Mouse (Mus musculus) C2C12 (cell line): ENCODE measurements around the gene Kctd21. TPM values are rescaled to one million over a fixed set of nuclear protein-coding genes. Genes with fewer than 3 reads are reported as not detected.

Experiments
- H3K27me3 ChIP-seq: one replicate; pipeline ENCODE4 v1.6.1; 2011; ENCODE audit not compliant: control insufficient read depth, insufficient read depth, insufficient read length
- H3K36me3 ChIP-seq: one replicate; pipeline ENCODE4 v1.6.1; 2011; ENCODE audit not compliant: control insufficient read depth, insufficient read depth
- H3K4me3 ChIP-seq: one replicate; pipeline ENCODE4 v1.5.1; 2011; ENCODE audit warnings: mild to moderate bottlenecking, control low read depth; ENCODE audit not compliant: poor library complexity, insufficient read depth, severe bottlenecking
- H3K79me2 ChIP-seq: one replicate; pipeline ENCODE4 v1.6.1; 2011; ENCODE audit not compliant: control insufficient read depth, insufficient read depth
- H3K79me3 ChIP-seq: one replicate; pipeline ENCODE4 v1.6.1; 2011; ENCODE audit warnings: low read depth, control low read depth
- H3ac ChIP-seq: one replicate; pipeline ENCODE3; 2011; ENCODE audit warnings: low read depth; ENCODE audit not compliant: control insufficient read depth, insufficient read length
- CEBPB ChIP-seq: IDR thresholded peaks from one replicate; pipeline ENCODE4 v1.6.1; 2011; ENCODE audit warnings: low read depth, mild to moderate bottlenecking, control low read depth, moderate library complexity
- CTCF ChIP-seq: IDR thresholded peaks from one replicate; pipeline ENCODE4 v1.5.1; 2011; ENCODE audit not compliant: control insufficient read depth, insufficient read depth, insufficient read length
- FOSL1 ChIP-seq: IDR thresholded peaks from one replicate; pipeline ENCODE4 v1.8.0; 2011; ENCODE audit warnings: mild to moderate bottlenecking, low read length; ENCODE audit not compliant: poor library complexity, insufficient read depth, severe bottlenecking
- MAX ChIP-seq: IDR thresholded peaks from one replicate; pipeline ENCODE4 v1.6.1; 2011; ENCODE audit warnings: mild to moderate bottlenecking, control low read depth
- MYOD1 ChIP-seq: IDR thresholded peaks from one replicate; pipeline ENCODE4 v1.6.1; 2011; ENCODE audit warnings: low read depth; ENCODE audit not compliant: control insufficient read depth, insufficient read length
- MYOG ChIP-seq: IDR thresholded peaks from one replicate; pipeline ENCODE4 v1.6.1; 2011; ENCODE audit not compliant: control insufficient read depth, insufficient read length; ENCODE audit errors: extremely low read depth
- USF1 ChIP-seq: IDR thresholded peaks from one replicate; pipeline ENCODE4 v1.6.1; 2011; ENCODE audit warnings: low read depth, mild to moderate bottlenecking, control low read depth, moderate library complexity
- polyA plus RNA-seq: library from polyadenylated mRNA; unstranded; fragments of >200 nt; fragmentation: generic; extraction: Trizol; gene quantifications from one replicate; pipeline ENCODE4 v1.2.1, GENCODE M21; 2012; ENCODE audit warnings: missing spikeins

Gene Kctd21
- polyA plus RNA-seq, 1 experiment, result 0.77 TPM

GRCm38 (mm10) chr7:97375101-97375500 lies 43.0 kb downstream of the Kctd21 start:
- peaks cover 8% of the 10 kb centered on the region for H3K79me2 ChIP-seq
- H3K36me3 ChIP-seq, result peaks cover 19% of the 10 kb centered on the region
- no peak overlapping the region for H3K4me3 ChIP-seq
- H3K79me3 ChIP-seq, result peaks cover 4% of the 10 kb centered on the region
- TF ChIP-seq MYOD1, result no peak
- TF ChIP-seq FOSL1, result no peak
- no peak for TF ChIP-seq CEBPB
- no peak for TF ChIP-seq MAX
- no peak for TF ChIP-seq USF1
- no peak for TF ChIP-seq CTCF
- no peaks in the 10 kb centered on the region for H3K27me3 ChIP-seq
- no peak overlapping the region for H3ac ChIP-seq

- Histone ChIP-seq H3K4me3 (no peak overlapping the region), H3K36me3 (peaks cover 20% of the 10 kb centered on the region), H3K27me3 (no peaks in the 10 kb centered on the region), H3K79me2 (peaks cover 8% of the 10 kb centered on the region), H3K79me3 (peaks cover 4% of the 10 kb centered on the region), H3ac (no peak overlapping the region)
- TF ChIP-seq MYOG, result no peak
These were observed 43.8 kb downstream of the Kctd21 start for GRCm38 (mm10) chr7:97375906-97376305.

GRCm38 (mm10) chr7:97379304-97379703 lies 47.2 kb downstream of the Kctd21 start:
- no peak overlapping the region for H3ac ChIP-seq
- no peak overlapping the region for H3K4me3 ChIP-seq
- H3K27me3 ChIP-seq, result no peaks in the 10 kb centered on the region
- no peaks in the 10 kb centered on the region for H3K79me3 ChIP-seq
- H3K36me3 ChIP-seq, result peaks cover 41% of the 10 kb centered on the region
- no peaks in the 10 kb centered on the region for H3K79me2 ChIP-seq
- TF ChIP-seq FOSL1 (no peak), MYOD1 (no peak), CTCF (no peak), CEBPB (no peak), MYOG (no peak), MAX (no peak), USF1 (no peak)

GRCm38 (mm10) chr7:97380500-97381123 lies 48.5 kb downstream of the Kctd21 start:
- peaks cover 52% of the 10 kb centered on the region for H3K36me3 ChIP-seq
- H3K79me3 ChIP-seq, result no peaks in the 10 kb centered on the region
- no peak for TF ChIP-seq MAX
- TF ChIP-seq MYOG, result no peak
- TF ChIP-seq USF1, result no peak
- TF ChIP-seq CTCF, result no peak
- TF ChIP-seq FOSL1, result no peak
- TF ChIP-seq CEBPB, result no peak
- no peak for TF ChIP-seq MYOD1
- H3ac ChIP-seq, result no peak overlapping the region
- H3K4me3 ChIP-seq, result no peak overlapping the region
- H3K27me3 ChIP-seq, result no peaks in the 10 kb centered on the region
- H3K79me2 ChIP-seq, result no peaks in the 10 kb centered on the region

- peaks cover 63% of the 10 kb centered on the region for H3K36me3 ChIP-seq
- no peak overlapping the region for H3ac ChIP-seq
These were observed 50.5 kb downstream of the Kctd21 start for GRCm38 (mm10) chr7:97382661-97383060.

GRCm38 (mm10) chr7:97383496-97384132 lies 51.5 kb downstream of the Kctd21 start:
- no peaks in the 10 kb centered on the region for H3K27me3 ChIP-seq
- H3K36me3 ChIP-seq, result peaks cover 67% of the 10 kb centered on the region
- no peak for TF ChIP-seq USF1
- TF ChIP-seq FOSL1, result no peak
- no peak for TF ChIP-seq CEBPB
- TF ChIP-seq MAX, result no peak
- no peaks in the 10 kb centered on the region for H3K79me2 ChIP-seq
- no peak overlapping the region for H3K4me3 ChIP-seq
- H3K79me3 ChIP-seq, result no peaks in the 10 kb centered on the region
- H3ac ChIP-seq, result no peak overlapping the region

More at GRCm38 (mm10) chr7:97382661-97383060, 50.5 kb downstream of the Kctd21 start:
- TF ChIP-seq MYOD1 (no peak), MYOG (no peak), FOSL1 (no peak), CTCF (no peak), CEBPB (no peak), USF1 (no peak), MAX (no peak)
- H3K4me3 ChIP-seq, result no peak overlapping the region
- H3K79me2 ChIP-seq, result no peaks in the 10 kb centered on the region
- H3K27me3 ChIP-seq, result no peaks in the 10 kb centered on the region
- H3K79me3 ChIP-seq, result no peaks in the 10 kb centered on the region
